Mouse (Mus musculus) Muller cell, postnatal 12 days (primary cell): ENCODE measurements at regions not wholly inside any gene's neighbourhood (a gene's known extent, or its start where the extent isn't known, plus 50 kb on each side); places are given as distances from the start of the nearest gene placed in this dataset.

ENCODE experiments used
- DNase-seq: peaks from one replicate; pipeline ENCODE4 v3.0.0-alpha.2; 2015; ENCODE audit errors: inconsistent ontology term

- no peak for DNase-seq
These were observed 577.1 kb upstream of the Gm19410 start for GRCm38 (mm10) chr8:35188531-35188930.

- no peak for DNase-seq
These were observed 575.9 kb upstream of the Gm19410 start for GRCm38 (mm10) chr8:35189695-35190094.

DNA sequence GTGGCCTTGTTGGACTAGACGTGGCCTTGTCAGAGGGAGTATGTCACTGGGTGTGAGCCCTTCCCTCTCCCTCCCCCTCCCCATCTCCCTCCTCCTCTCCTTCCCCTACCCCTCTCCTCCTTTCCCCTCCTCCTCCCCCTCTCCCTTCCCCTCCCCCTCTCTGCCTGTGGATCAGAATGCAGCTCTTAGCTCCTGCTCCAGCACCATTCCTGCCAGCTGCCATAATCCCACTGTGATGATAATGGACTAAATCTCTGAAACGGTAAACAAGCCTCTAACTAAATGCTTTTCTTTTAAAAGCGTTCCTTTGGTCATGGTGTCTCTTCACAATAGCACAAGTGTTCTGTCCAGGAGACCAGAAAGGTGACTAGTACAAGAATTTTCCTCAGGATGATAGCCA, 573.1 kb upstream of the Gm19410 start:
- DNase-seq: no peak

DNA sequence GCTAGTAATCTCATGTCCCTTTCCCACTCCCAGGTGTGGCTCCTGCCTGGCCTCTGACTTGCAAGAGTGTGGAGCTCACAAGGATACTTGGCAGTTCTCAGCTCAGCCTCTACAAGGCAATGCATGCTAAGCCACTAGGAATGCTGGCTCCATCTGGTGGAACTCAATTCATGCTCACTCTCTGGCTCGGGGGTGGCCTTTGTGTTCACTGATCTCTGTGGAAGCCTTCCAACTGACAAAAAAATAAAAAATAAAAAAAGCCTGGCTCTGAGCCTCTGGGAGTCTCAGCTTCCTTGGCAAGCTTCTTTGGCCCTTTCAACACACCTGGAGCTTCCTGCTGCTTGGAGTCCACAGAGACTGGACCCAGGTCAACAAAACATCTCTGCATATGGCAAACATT, 571.8 kb upstream of the Gm19410 start:
- peak; percentile 75 for DNase-seq

DNA sequence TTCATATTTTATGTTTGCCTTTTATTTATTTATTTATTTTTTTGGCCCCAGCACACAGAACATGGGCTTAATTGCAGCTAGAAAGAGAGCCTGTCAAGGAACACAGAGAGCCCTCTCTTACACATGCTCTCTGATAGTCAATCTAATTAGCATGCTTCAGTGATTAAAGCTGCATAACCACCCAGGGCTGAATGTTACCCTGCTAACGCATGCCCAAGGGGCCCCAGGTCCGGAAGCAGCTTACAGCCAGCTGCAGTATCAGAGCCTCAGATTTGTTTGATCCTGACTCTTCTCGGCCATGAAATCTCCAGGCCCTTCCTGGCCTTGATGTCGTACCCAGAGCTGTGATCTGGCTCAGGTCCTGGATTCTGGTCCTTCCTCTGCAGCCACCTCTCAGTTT, 569.4 kb upstream of the Gm19410 start:
- DNase-seq: peak; percentile 36

GRCm38 (mm10) chr8:35198766-35199165, 566.8 kb upstream of the Gm19410 start:
- DNase-seq: no peak

DNA sequence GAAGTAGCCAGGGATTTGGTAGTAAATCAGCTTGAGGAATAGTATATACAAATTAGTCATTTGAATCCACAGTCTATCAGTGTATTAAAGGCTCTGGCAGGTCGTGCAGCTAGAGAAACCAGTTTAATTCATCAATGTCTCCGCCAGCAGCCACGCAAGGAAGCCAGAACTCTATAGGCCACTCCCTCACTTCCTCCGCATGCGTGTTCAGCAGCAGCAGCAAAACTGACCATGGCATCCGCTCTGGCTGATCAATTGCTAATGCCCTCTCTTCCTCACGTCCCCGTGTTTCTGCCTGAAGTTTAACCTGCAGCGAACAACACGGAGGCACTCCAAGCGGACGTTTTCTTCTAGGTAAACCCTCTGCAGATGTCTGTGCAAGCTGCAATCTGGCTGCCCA, 564.2 kb upstream of the Gm19410 start:
- DNase-seq: no peak

DNA sequence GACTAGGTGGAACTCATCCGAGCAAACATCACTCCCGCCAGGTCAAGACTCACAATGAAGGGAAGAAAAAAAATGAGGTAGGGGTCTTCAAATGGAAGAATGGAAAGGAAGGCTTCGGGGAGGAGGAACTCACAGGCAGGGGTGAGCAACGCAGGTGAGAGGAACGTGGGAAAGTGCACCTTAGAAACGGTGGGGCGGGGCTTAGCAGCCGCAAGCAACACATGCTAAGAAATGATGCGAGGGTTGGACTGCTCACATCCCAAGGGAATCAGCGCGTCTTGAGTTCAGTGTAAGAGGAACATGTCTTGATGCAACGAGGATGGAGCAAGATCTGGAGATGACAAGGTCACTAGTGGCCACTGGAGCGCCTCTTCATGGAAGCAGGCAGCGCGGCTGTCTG, 560.6 kb upstream of the Gm19410 start:
- DNase-seq: no peak

DNA sequence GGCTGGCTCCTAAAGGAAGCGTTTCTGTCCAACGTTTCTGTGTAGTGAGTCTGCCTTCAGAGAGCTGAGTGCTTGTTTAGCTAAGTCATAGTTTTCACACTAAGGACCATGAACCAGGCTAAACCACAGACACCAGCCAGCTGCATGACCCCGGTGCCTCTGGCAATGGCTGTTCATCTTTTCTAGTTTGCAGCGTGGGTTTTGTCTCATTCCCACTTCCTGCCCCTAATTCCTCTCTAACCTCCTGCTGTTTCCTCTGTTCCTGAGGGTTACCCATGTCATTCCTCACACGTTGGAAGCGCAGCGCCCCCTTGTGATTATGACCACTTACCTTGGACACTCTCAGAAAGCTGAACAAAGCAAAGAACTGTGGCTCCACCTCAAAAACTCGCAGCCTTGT, 560.1 kb upstream of the Gm19410 start:
- DNase-seq: peak; percentile 71

DNA sequence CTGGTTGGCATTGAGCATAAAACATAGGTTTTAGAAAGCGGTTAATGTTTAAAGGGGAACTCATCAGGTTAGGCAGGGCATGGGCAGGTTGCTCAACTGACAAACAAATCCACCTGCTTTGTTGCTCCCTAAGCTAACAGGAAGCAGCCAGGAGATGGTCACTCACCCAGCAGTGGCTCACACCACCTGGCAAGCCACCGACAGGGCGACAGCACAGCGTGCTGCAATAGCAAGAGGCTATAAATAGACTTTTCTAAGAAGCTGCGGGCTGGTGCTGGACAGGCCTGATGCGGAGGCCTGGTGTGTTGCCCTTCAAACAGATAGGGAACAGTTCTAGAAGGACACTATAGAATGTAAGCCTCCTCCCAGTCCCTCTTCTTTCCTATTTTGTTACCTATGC, 559.3 kb upstream of the Gm19410 start:
- no peak for DNase-seq

- DNase-seq: no peak
These were observed 557.2 kb upstream of the Gm19410 start for GRCm38 (mm10) chr8:35208357-35208756.

- DNase-seq: no peak
These were observed 553.8 kb upstream of the Gm19410 start for GRCm38 (mm10) chr8:35211506-35212452.

GRCm38 (mm10) chr8:35213515-35213914, 552.1 kb upstream of the Gm19410 start:
- no peak for DNase-seq

- no peak for DNase-seq
These were observed 548.0 kb upstream of the Gm19410 start for GRCm38 (mm10) chr8:35217604-35218003.

GRCm38 (mm10) chr8:35218327-35218726, 547.3 kb upstream of the Gm19410 start:
- peak; percentile 50 for DNase-seq

DNA sequence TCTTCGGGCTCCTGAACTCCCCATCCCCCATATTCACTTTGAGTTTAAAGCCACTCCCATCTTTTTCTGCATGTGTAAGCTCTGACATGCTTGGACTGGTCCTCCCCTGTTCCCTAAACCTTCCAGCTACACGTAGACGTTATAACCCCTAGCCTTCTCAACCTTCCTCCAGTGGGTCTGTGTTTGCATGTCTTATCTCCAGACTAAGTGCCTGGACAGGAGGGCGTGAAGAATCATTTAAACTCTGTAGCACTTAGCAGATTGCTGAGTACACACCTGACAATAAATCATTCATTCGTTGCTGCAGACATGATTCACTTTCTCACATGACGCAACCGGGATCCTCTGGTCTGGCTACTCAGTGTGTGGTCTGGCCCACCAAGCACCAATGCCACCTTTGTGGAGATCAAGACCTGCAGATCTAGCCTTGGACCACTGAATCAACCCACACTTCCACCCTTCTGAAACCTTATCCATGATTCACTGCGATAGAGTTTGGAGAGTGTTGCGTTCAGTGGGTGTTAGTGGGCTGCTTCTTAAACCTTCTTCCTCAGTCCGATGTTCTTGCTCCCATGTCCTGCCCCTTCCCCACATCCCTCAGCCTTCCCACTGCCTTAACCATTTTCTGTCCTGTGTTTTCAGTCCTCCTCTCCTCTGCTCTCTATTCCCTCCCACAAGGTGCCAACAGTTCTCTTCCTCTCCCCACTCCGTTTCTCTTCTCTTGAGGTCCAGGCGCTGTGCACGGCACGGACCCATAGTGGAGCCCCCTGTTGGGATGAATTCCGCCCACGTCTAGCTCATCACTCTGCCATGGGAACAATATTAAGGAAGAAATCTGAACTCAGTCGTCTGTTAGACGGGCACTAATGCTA, 541.3 kb upstream of the Gm19410 start:
- DNase-seq: no peak

- DNase-seq: no peak
These were observed 540.7 kb upstream of the Gm19410 start for GRCm38 (mm10) chr8:35224925-35225244.

DNA sequence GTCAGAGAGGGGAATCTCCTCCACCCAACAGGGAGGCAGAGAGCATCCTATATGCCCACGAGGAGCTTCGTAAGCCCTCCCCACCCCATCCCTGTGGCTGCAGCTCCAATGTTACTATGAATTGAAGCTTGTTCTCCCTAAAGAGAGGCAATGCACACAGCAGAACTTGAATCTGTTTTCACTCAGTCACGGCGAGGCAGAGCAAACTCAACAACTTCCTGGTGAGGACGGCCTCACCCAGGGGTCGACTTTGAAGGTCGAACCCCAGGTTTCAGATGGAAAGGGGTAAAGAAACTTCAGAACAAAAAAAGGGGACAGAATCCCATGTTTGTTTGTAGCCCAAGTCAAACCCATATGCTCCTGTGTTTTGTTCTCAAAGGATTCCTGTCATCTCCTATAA, 538.5 kb upstream of the Gm19410 start:
- DNase-seq: no peak

- no peak for DNase-seq
These were observed 537.1 kb upstream of the Gm19410 start for GRCm38 (mm10) chr8:35228449-35228848.

GRCm38 (mm10) chr8:35233520-35234186, 531.9 kb upstream of the Gm19410 start:
- no peak for DNase-seq

DNA sequence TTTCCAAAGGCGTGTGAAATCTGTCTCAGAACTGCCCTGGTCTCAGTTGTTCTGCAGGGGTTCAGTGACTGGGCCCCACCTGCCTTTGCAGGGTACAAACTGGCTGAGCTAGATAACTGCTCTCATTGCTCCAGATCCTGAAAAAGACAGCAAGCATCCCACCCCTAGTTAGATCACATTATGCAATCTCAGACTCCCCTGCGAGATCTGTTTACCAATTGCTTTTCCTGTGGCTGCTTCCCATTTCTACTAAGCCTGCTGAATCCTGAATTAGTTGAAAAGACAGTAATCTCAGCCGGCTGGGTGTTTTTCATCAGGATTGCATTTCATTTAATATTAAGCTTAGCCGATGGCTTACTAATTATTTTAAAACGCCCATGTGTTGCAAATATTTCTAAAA, 531.2 kb upstream of the Gm19410 start:
- DNase-seq: no peak

- peak; percentile 17 for DNase-seq
These were observed 529.6 kb upstream of the Gm19410 start for GRCm38 (mm10) chr8:35235815-35236509.
